Mouse (Mus musculus) MEL (cell line): ENCODE measurements at regions not wholly inside any gene's neighbourhood (a gene's known extent, or its start where the extent isn't known, plus 50 kb on each side); places are given as distances from the start of the nearest gene placed in this dataset.

Source experiments
- DNase-seq: peaks from one replicate; pipeline ENCODE4 v3.0.0; 2011; ENCODE audit warnings: low read depth, low spot score
- H3K27ac ChIP-seq: 2 replicates; pipeline ENCODE4 v1.5.1; 2012; ENCODE audit warnings: low read depth, mild to moderate bottlenecking, control low read depth, low read length, moderate library complexity; ENCODE audit not compliant: control insufficient read depth
- H3K27me3 ChIP-seq, 2 experiments: fragments of 150-350 bp in 1 of 2; sonication (generic) in 1 of 2; 2 replicates each; pipeline ENCODE4 v1.6.1; 2012; ENCODE audit warnings: low read length in 2 of 2, mild to moderate bottlenecking in 2 of 2, improper control_type of control experiment in 1 of 2, moderate library complexity in 1 of 2; ENCODE audit not compliant: insufficient read depth in 2 of 2, control insufficient read depth in 1 of 2
- H3K36me3 ChIP-seq, 2 experiments: 2 replicates each; pipeline ENCODE4 v1.6.1; 2012 to 2014; ENCODE audit warnings: low read length in 2 of 2, improper control_type of control experiment in 1 of 2, inconsistent platforms in 1 of 2, mild to moderate bottlenecking in 1 of 2; ENCODE audit not compliant: insufficient read depth in 2 of 2, control insufficient read depth in 1 of 2
- H3K4me1 ChIP-seq, 2 experiments: fragments of 150-350 bp in 1 of 2; sonication (generic) in 1 of 2; 2 replicates each; pipeline ENCODE4 v1.6.1; 2012; ENCODE audit warnings: low read length in 2 of 2, improper control_type of control experiment in 1 of 2, mild to moderate bottlenecking in 1 of 2; ENCODE audit not compliant: insufficient read depth in 2 of 2, control insufficient read depth in 1 of 2
- H3K4me3 ChIP-seq, 2 experiments: fragments of 150-350 bp in 1 of 2; sonication (generic) in 1 of 2; 2 replicates each; pipeline ENCODE4 v1.5.1; 2012; ENCODE audit warnings: low read depth in 2 of 2, low read length in 2 of 2, mild to moderate bottlenecking in 2 of 2, moderate library complexity in 2 of 2, control low read depth in 1 of 2, improper control_type of control experiment in 1 of 2; ENCODE audit not compliant: control insufficient read depth in 1 of 2, insufficient read depth in 1 of 2
- H3K79me2 ChIP-seq: 2 replicates; pipeline ENCODE4 v1.6.1; 2012; ENCODE audit warnings: mild to moderate bottlenecking, low read length, moderate library complexity; ENCODE audit not compliant: control insufficient read depth, poor library complexity, insufficient read depth
- H3K9ac ChIP-seq: 2 replicates; pipeline ENCODE4 v1.6.1; 2012; ENCODE audit warnings: low read depth, mild to moderate bottlenecking, control low read depth, low read length, moderate library complexity; ENCODE audit not compliant: control insufficient read depth, poor library complexity, severe bottlenecking
- H3K9me3 ChIP-seq: fragments of 150-350 bp; sonication (generic); replicated peaks from 2 replicates; pipeline ENCODE4 v1.6.1; 2012; ENCODE audit warnings: mild to moderate bottlenecking, low read length, improper control_type of control experiment, moderate library complexity; ENCODE audit not compliant: insufficient read depth
- BHLHE40 ChIP-seq: IDR thresholded peaks from 2 replicates; pipeline ENCODE4 v1.6.1; 2012; ENCODE audit warnings: low read depth, mild to moderate bottlenecking, inconsistent platforms, low read length, improper control_type of control experiment, borderline replicate concordance
- CHD1 ChIP-seq: IDR thresholded peaks from 2 replicates; pipeline ENCODE4 v1.6.1; 2012; ENCODE audit warnings: low read depth, mild to moderate bottlenecking, inconsistent platforms, low read length, improper control_type of control experiment
- CHD2 ChIP-seq: IDR thresholded peaks from 2 replicates; pipeline ENCODE4 v1.6.1; 2011; ENCODE audit warnings: low read length, improper control_type of control experiment
- ETS1 ChIP-seq: IDR thresholded peaks from 2 replicates; pipeline ENCODE4 v1.6.1; 2012; ENCODE audit warnings: low read depth, mild to moderate bottlenecking, inconsistent platforms, low read length, improper control_type of control experiment, moderate library complexity
- HCFC1 ChIP-seq: IDR thresholded peaks from 2 replicates; pipeline ENCODE4 v1.6.1; 2012; ENCODE audit warnings: low read depth, mild to moderate bottlenecking, inconsistent platforms, low read length, improper control_type of control experiment, moderate library complexity
- MAFK ChIP-seq: IDR thresholded peaks from 2 replicates; pipeline ENCODE4 v1.6.1; 2011; ENCODE audit warnings: low read depth, mild to moderate bottlenecking, low read length, improper control_type of control experiment, borderline replicate concordance
- MAZ ChIP-seq: IDR thresholded peaks from 2 replicates; pipeline ENCODE4 v1.6.1; 2012; ENCODE audit warnings: low read depth, mild to moderate bottlenecking, inconsistent platforms, low read length, improper control_type of control experiment
- MXI1 ChIP-seq: IDR thresholded peaks from 2 replicates; pipeline ENCODE4 v1.6.1; 2011; ENCODE audit warnings: mild to moderate bottlenecking, low read depth, low read length, improper control_type of control experiment
- NELFE ChIP-seq: IDR thresholded peaks from 2 replicates; pipeline ENCODE4 v1.6.1; 2011; ENCODE audit warnings: low read depth, low read length, improper control_type of control experiment
- NRF1 ChIP-seq: IDR thresholded peaks from 2 replicates; pipeline ENCODE4 v1.6.1; 2014; ENCODE audit warnings: low read depth, mild to moderate bottlenecking, inconsistent platforms, low read length, improper control_type of control experiment, moderate library complexity; ENCODE audit not compliant: poor library complexity, insufficient read depth, severe bottlenecking
- TCF12 ChIP-seq: IDR thresholded peaks from 2 replicates; pipeline ENCODE4 v1.6.1; 2014; ENCODE audit warnings: low read depth, mild to moderate bottlenecking, inconsistent platforms, low read length, improper control_type of control experiment, moderate library complexity
- UBTF ChIP-seq: IDR thresholded peaks from 2 replicates; pipeline ENCODE4 v1.6.1; 2012; ENCODE audit warnings: low read depth, mild to moderate bottlenecking, inconsistent platforms, low read length, improper control_type of control experiment, moderate library complexity, borderline replicate concordance; ENCODE audit not compliant: insufficient read depth
- USF2 ChIP-seq, 2 experiments: IDR thresholded peaks; 2 replicates each; pipeline ENCODE4 v1.6.1; 2011 to 2012; ENCODE audit warnings: improper control_type of control experiment in 2 of 2, low read length in 2 of 2, borderline replicate concordance in 1 of 2, inconsistent platforms in 1 of 2, low read depth in 1 of 2, mild to moderate bottlenecking in 1 of 2; ENCODE audit not compliant: insufficient read depth in 1 of 2
- ZMIZ1 ChIP-seq: IDR thresholded peaks from 2 replicates; pipeline ENCODE4 v1.6.1; 2012; ENCODE audit warnings: low read depth, mild to moderate bottlenecking, inconsistent platforms, low read length, improper control_type of control experiment, moderate library complexity
- ZNF384 ChIP-seq: IDR thresholded peaks from 2 replicates; pipeline ENCODE4 v1.6.1; 2012; ENCODE audit warnings: low read depth, mild to moderate bottlenecking, inconsistent platforms, low read length, improper control_type of control experiment

- H3K9ac ChIP-seq = no peak overlapping the region
- no peak overlapping the region for H3K27ac ChIP-seq
- H3K9me3 ChIP-seq = no peaks in the 10 kb centered on the region
- H3K36me3 ChIP-seq = no peaks in the 10 kb centered on the region
- no peaks in the 10 kb centered on the region for H3K79me2 ChIP-seq
- no peak overlapping the region for H3K4me3 ChIP-seq
- no peak for TF ChIP-seq USF2 (IDR thresholded peaks at IDR 0.05; ENCODE audit: borderline replicate concordance in 1 of 2, insufficient read depth in 1 of 2, low read depth in 1 of 2, low read length in 2 of 2)
- H3K4me1 ChIP-seq = no peaks in the 10 kb centered on the region
- no peaks in the 10 kb centered on the region; a peak in 1 of 4 replicates for H3K27me3 ChIP-seq
- no peak for DNase-seq
These were observed 174.7 kb downstream of the Tmx1 start for GRCm38 (mm10) chr12:70627638-70628037.

- Histone ChIP-seq H3K79me2 (no peaks in the 10 kb centered on the region), H3K27ac (no peak overlapping the region), H3K27me3 (no peaks in the 10 kb centered on the region; a peak in 1 of 4 replicates), H3K4me3 (no peak overlapping the region), H3K9me3 (no peaks in the 10 kb centered on the region), H3K4me1 (no peaks in the 10 kb centered on the region), H3K9ac (no peak overlapping the region), H3K36me3 (no peaks in the 10 kb centered on the region)
- DNase-seq = no peak
- TF ChIP-seq ETS1 (no peak), BHLHE40 (no peak), CHD1 (no peak), NRF1 (no peak), NELFE (no peak), ZMIZ1 (no peak), MAFK (no peak), MAZ (no peak), MXI1 (no peak), HCFC1 (no peak), TCF12 (no peak), UBTF (no peak), CHD2 (no peak), ZNF384 (no peak)
These were observed 175.8 kb downstream of the Tmx1 start for GRCm38 (mm10) chr12:70628384-70629365.
